Mouse (Mus musculus) heart, embryonic 14.5 days (tissue): Measurements from ENCODE around the gene Fancd2. TPM values are rescaled to one million over a fixed set of nuclear protein-coding genes. Genes with fewer than 3 reads are reported as not detected.
A peak's percentile ranks its signal among the peaks of the same experiment; 100 is the strongest.

Experiments used
- ATAC-seq: fragments of 200-750 bp; cut with Nextera tagmentation; 2 replicates; pipeline ENCODE4 v1.8.0; 2017; ENCODE audit warnings: low read depth, moderate TSS enrichment; ENCODE audit not compliant: insufficient number of reproducible peaks, insufficient read depth, low FRiP score
- H3K27ac ChIP-seq, 2 experiments: fragments of 200-500 bp in 1 of 2; fragments of 300-500 bp in 1 of 2; sonication (generic) in 1 of 2; replicated peaks in 1 of 2; 2 replicates each; pipeline ENCODE4 v1.5.1; 2012 to 2014; ENCODE audit warnings: low read depth in 2 of 2, low read length in 2 of 2, control low read depth in 1 of 2, mild to moderate bottlenecking in 1 of 2, mixed read lengths in 1 of 2; ENCODE audit not compliant: control insufficient read depth in 1 of 2, insufficient read depth in 1 of 2
- H3K27me3 ChIP-seq: fragments of 300-500 bp; sonication (generic); 2 replicates; pipeline ENCODE4 v1.6.1; 2014; ENCODE audit warnings: mild to moderate bottlenecking, low read length, control low read depth; ENCODE audit not compliant: control insufficient read depth, insufficient read depth
- H3K36me3 ChIP-seq: fragments of 300-500 bp; sonication (generic); 2 replicates; pipeline ENCODE4 v1.6.1; 2014; ENCODE audit warnings: mild to moderate bottlenecking, control low read depth, low read length, mixed read lengths; ENCODE audit not compliant: control insufficient read depth, insufficient read depth
- H3K4me1 ChIP-seq, 2 experiments: fragments of 200-500 bp in 1 of 2; fragments of 300-500 bp in 1 of 2; sonication (generic) in 1 of 2; 2 replicates each; pipeline ENCODE4 v1.6.1; 2012 to 2014; ENCODE audit warnings: low read length in 2 of 2, control low read depth in 1 of 2, mixed read lengths in 1 of 2; ENCODE audit not compliant: control insufficient read depth in 2 of 2, insufficient read depth in 2 of 2
- H3K4me2 ChIP-seq: fragments of 300-500 bp; sonication (generic); 2 replicates; pipeline ENCODE4 v1.6.1; 2014; ENCODE audit warnings: mild to moderate bottlenecking, low read length
- H3K4me3 ChIP-seq, 2 experiments: fragments of 200-500 bp in 1 of 2; fragments of 300-500 bp in 1 of 2; sonication (generic) in 1 of 2; 2 replicates each; pipeline ENCODE4 v1.5.1; 2012 to 2014; ENCODE audit warnings: low read length in 2 of 2, mild to moderate bottlenecking in 2 of 2, control low read depth in 1 of 2, low read depth in 1 of 2, moderate library complexity in 1 of 2; ENCODE audit not compliant: control insufficient read depth in 1 of 2, insufficient read depth in 1 of 2
- H3K9ac ChIP-seq: fragments of 300-500 bp; sonication (generic); 2 replicates; pipeline ENCODE4 v1.6.1; 2014; ENCODE audit warnings: mild to moderate bottlenecking, low read length
- H3K9me3 ChIP-seq: fragments of 300-500 bp; sonication (generic); 2 replicates; pipeline ENCODE4 v1.6.1; 2016; ENCODE audit warnings: low read length, control low read depth; ENCODE audit not compliant: control insufficient read depth
- WGBS: fragments of 180-500 bp; shearing (Covaris S2); extraction: QIAGEN DNeasy Blood & Tissue Kit; methylation state at CpG from one replicate; pipeline ENCODE4 v1.1.7; 2014; 5-methylcytosine and 5-hydroxymethylcytosine counted together
- polyA plus RNA-seq: library from polyadenylated mRNA; unstranded; fragments of >200 nt; fragmentation: Nextera tagmentation; extraction: Ambion mirVana; gene quantifications from 2 replicates; pipeline ENCODE4 v1.2.1, GENCODE M21; 2014

Gene Fancd2
- polyA plus RNA-seq, 1 experiment from 2014 or later: 10.6 TPM

GRCm38 (mm10) chr6:113630322-113630721 lies 98.8 kb downstream of the Fancd2 start:
- Histone ChIP-seq H3K9me3 (no peaks in the 10 kb centered on the region), H3K27ac (no peak overlapping the region), H3K4me2 (no peak overlapping the region), H3K4me3 (no peak overlapping the region), H3K4me1 (peaks cover 0 to 4% of the 10 kb centered on the region in 2 experiments; a peak in 2 of 4 replicates), H3K36me3 (peaks cover 74% of the 10 kb centered on the region), H3K9ac (no peak overlapping the region), H3K27me3 (no peaks in the 10 kb centered on the region)
- 73% methylated on average over 5 of the region's 5 CpGs for WGBS
- no peak for ATAC-seq

DNA sequence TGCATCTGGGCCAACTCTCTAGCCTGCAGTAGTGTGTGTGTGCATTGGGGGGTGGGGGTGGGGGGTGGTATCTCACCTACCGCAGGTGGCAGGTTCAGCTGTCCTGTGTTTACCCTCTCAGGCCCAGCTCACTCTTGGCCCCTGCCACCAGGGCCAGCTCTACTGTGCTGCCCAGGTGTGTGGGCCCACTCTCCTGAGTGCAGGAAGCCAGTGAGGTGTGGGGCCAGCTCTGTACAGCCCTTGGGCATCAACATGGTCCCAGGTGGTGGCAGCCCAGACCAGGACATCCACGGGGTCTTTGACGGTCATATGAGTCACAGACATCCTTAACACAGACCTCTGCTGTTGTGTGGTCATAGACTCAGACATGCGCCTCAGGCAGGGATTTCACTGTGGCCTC lies 101.4 kb downstream of the Fancd2 start:
- Histone ChIP-seq H3K27me3 (no peaks in the 10 kb centered on the region), H3K4me2 (no peak overlapping the region), H3K9me3 (no peaks in the 10 kb centered on the region), H3K9ac (no peak overlapping the region), H3K27ac (no peak overlapping the region), H3K4me3 (no peak overlapping the region), H3K4me1 (no peaks in the 10 kb centered on the region), H3K36me3 (peaks cover 56% of the 10 kb centered on the region)
- ATAC-seq: no peak
- WGBS: 84% methylated on average over 4 of the region's 4 CpGs

DNA sequence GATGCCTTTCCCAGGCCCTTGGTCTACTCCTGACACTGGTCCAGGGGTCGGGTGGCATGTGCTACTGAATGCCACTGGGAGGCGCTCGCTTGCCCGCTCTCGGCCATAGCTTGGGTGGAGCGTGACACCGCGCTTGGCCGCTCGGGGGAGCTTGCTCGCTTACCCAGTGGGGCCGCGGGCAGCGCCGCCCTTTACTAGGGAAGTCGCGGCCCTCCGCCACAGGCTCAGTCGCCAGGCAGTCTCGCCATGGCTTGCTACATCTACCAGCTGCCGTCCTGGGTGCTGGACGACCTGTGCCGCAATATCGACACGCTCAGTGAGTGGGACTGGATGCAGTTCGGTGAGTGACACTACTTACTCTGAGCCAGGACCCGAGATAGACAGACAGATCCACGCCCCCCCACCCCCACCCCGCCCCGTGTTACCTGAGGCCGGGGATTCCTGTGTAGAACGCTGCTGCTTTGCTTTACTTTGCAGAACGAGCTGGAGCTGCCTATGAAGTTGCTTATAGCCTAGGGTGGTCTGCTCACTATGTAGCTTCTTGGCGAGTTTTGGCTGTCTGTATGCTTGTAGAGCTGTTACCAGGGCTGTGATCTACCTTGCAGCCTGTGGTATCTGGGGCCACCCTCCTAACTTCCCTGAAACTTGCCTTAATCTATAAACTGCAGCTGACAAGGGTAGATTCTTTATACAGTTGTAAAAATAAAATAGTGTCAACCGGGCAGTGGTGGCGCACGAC lies 107.0 kb downstream of the Fancd2 start, which contains the start of gene Irak2:
Gene Irak2 (plus strand): TSS at position 166 of the 739 bp plus-strand sequence.
- peak within 1 kb of the TSS; percentile 75 for H3K4me2 ChIP-seq
- H3K27me3 ChIP-seq: no peaks in the 10 kb centered on the region
- peak; percentile 89 for ATAC-seq
- 0 out of 2 replicates have a peak, but pooled peaks cover 3% of the 10 kb centered on the region for H3K36me3 ChIP-seq
- no peaks in the 10 kb centered on the region for H3K9me3 ChIP-seq
- 7% methylated on average over 37 of the region's 37 CpGs for WGBS
- H3K4me3 ChIP-seq: peak within 1 kb of the TSS; percentile 55 to 77
- no peak within 1 kb of the TSS for H3K27ac ChIP-seq
- H3K4me1 ChIP-seq: no peaks in the 10 kb centered on the region
- H3K9ac ChIP-seq: peak within 1 kb of the TSS; percentile 77

- Histone ChIP-seq H3K9ac (no peak overlapping the region), H3K27me3 (no peaks in the 10 kb centered on the region), H3K9me3 (no peaks in the 10 kb centered on the region), H3K4me1 (no peaks in the 10 kb centered on the region; a peak in 1 of 4 replicates), H3K4me3 (no peak overlapping the region), H3K27ac (no peak overlapping the region), H3K4me2 (no peak overlapping the region), H3K36me3 (no peaks in the 10 kb centered on the region)
- ATAC-seq: no peak
- 72% methylated on average over 4 of the region's 4 CpGs for WGBS
Measured at GRCm38 (mm10) chr6:113639201-113639600, 107.7 kb downstream of the Fancd2 start.

DNA sequence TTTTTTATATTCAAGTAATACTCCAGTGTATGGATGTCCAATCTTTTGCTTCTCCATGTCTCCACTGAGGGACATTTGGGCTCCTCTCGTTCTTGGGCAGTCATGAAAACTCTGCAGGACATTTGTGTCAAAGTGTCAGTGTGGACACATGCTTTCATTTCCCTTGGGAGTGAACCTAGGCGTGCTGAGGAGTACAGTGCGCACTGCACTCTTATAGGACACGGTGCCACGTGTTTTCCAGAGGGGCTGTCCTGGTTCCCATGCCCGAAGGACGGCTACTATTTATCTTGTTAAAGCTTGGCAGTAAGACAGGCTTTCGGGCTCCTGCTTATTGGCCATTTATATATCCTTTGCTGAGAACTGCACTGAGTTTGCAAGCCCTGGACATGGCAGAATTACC lies 111.1 kb downstream of the Fancd2 start:
- no peak overlapping the region for H3K4me2 ChIP-seq
- 75% methylated on average over 8 of the region's 8 CpGs for WGBS
- ATAC-seq: no peak

GRCm38 (mm10) chr6:113643021-113643420 lies 111.5 kb downstream of the Fancd2 start:
- H3K4me3 ChIP-seq: no peak overlapping the region
- no peak overlapping the region for H3K27ac ChIP-seq
- no peaks in the 10 kb centered on the region for H3K27me3 ChIP-seq
- ATAC-seq: no peak
- H3K4me2 ChIP-seq: no peak overlapping the region
- no peaks in the 10 kb centered on the region for H3K36me3 ChIP-seq
- H3K4me1 ChIP-seq: peaks cover 2 to 3% of the 10 kb centered on the region in 2 experiments; a peak in 2 of 4 replicates
- H3K9me3 ChIP-seq: no peaks in the 10 kb centered on the region
- WGBS: 65% methylated on average over 4 of the region's 4 CpGs
- no peak overlapping the region for H3K9ac ChIP-seq

More for the DNA sequence above, 111.1 kb downstream of the Fancd2 start:
- no peak overlapping the region for H3K9ac ChIP-seq
- no peaks in the 10 kb centered on the region for H3K36me3 ChIP-seq
- no peaks in the 10 kb centered on the region for H3K27me3 ChIP-seq
- H3K27ac ChIP-seq: no peak overlapping the region
- peaks cover 2 to 3% of the 10 kb centered on the region in 2 experiments; a peak in 2 of 4 replicates for H3K4me1 ChIP-seq
- H3K9me3 ChIP-seq: no peaks in the 10 kb centered on the region
- no peak overlapping the region for H3K4me3 ChIP-seq

DNA sequence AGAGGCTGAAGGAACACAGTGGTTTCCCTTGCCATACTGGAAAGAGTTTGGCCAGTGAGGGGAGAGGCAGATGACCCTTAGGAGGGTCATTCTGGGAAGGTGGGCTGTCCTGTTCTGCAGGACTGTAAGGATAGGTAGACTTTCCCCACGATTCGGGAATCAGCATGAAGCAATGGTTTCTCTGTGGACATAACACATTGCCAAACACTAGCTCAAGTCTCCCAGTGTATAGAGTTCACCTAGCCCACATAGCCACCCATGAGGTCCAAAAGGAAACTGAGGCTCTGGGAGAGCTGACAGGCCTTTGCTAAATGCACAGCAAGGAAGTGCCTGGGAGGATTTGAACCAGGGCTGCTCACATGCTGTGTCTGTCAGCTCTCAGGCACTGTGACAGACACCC lies 112.5 kb downstream of the Fancd2 start:
- 98% methylated on average over 2 of the region's 2 CpGs for WGBS
- Histone ChIP-seq H3K9ac (no peak overlapping the region), H3K4me2 (no peak overlapping the region), H3K4me1 (peaks cover 2 to 3% of the 10 kb centered on the region in 2 experiments; a peak in 2 of 4 replicates), H3K4me3 (no peak overlapping the region), H3K27ac (peak overlapping the region; percentile 69 to 72; a peak in 3 of 4 replicates), H3K9me3 (no peaks in the 10 kb centered on the region), H3K27me3 (no peaks in the 10 kb centered on the region), H3K36me3 (no peaks in the 10 kb centered on the region)
- no peak for ATAC-seq
